Mouse (Mus musculus) urinary bladder, adult 18-20 months (tissue): Measurements from ENCODE around the gene Abhd14b.

Experiments used
- DNase-seq, 2 experiments: peaks; one replicate each; pipeline ENCODE4 v3.0.0; 2022; ENCODE audit warnings: low spot score in 2 of 2, mixed read lengths in 2 of 2

Gene Abhd14b

DNA sequence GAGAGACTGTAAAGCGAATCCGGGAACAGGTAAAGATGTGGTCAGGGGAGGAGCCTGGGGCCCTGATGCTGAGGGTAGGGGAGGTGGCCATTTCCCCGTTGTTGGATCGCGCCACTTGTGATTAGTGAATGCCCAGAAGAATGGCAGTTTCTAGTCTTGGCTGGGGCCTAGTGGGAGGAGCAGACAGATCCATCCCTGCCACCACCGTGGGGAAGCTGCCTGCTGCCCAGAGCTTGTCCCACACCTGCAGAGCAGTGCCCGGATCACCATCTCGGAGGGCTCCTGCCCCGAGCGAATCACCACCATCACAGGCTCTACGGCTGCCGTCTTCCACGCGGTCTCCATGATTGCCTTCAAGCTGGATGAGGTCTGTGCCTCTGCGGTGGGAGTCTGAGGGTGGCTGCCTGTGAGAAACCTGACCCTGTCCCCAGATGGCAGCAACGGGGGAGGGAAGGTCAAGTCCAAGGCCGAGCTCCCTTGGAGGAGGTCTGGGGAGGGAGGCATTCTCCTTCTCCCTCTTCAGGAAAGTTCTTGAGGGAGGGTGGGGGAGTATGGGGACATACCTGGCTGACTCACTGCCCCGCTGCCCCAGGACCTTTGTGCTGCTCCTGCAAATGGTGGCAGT lies 13.3 kb downstream of the Abhd14b start:
- no peak for DNase-seq

DNA sequence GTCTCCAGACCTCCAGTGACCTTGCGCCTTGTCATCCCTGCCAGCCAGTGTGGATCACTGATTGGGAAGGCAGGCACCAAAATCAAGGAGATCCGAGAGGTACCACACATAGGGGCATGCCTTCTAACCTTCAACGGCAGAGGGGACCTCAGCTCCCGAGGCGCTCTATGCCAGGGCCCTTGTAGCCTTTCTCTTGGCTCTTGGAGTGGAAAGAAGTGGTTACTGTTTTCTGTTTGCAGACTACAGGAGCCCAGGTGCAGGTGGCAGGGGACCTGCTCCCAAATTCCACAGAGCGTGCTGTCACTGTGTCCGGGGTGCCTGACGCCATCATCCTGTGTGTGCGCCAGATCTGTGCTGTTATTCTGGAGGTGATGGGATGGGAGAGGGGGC lies 13.8 kb downstream of the Abhd14b start:
- DNase-seq: no peak

DNA sequence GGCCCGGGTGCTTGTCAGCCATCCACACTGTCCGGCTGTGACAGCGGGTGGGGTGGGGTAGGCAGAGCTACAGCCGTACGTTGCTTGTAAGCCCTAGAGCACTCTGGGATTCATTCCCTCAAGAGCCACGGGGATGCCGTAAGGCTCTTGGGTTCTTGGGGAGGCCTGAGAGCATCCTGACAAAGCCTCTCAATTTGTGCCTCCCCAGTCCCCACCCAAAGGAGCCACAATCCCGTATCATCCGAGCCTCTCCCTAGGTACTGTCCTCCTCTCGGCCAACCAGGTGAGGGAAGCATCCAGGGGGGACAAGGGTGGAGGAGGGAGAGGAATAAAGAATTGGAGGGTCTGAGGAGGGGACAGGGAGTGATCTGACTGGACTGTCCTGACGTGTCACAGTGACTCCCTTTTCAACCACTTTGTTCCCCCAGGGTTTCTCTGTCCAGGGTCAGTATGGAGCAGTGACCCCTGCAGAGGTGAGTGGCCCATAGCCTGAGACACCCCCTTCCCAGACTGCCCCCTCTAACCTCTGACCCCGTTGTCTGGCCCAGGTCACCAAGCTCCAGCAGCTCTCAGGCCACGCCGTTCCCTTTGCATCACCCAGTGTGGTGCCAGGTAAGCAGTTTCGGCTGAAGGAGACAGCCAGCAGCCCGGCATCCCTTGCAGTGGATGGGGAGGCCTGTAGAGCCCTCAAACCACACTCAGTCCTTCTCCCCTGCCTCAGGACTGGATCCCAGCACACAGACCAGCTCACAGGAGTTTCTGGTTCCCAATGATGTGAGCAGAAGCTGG lies 14.6 kb downstream of the Abhd14b start:
- no peak for DNase-seq

DNA sequence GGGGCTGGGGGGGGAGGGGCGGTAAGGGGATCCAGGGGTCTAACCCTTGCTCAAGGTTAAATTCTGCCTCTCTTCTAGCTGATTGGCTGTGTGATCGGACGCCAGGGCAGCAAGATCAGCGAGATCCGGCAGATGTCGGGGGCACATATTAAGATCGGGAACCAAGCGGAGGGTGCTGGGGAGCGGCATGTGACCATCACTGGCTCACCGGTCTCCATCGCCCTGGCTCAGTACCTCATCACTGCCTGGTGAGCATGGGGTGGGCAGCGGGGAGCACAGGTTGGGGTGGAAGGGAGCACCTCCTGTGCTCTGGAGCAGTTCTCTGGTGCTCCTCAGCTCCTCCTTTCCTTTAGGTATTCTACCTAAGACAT lies 15.2 kb downstream of the Abhd14b start:
- no peak for DNase-seq

DNA sequence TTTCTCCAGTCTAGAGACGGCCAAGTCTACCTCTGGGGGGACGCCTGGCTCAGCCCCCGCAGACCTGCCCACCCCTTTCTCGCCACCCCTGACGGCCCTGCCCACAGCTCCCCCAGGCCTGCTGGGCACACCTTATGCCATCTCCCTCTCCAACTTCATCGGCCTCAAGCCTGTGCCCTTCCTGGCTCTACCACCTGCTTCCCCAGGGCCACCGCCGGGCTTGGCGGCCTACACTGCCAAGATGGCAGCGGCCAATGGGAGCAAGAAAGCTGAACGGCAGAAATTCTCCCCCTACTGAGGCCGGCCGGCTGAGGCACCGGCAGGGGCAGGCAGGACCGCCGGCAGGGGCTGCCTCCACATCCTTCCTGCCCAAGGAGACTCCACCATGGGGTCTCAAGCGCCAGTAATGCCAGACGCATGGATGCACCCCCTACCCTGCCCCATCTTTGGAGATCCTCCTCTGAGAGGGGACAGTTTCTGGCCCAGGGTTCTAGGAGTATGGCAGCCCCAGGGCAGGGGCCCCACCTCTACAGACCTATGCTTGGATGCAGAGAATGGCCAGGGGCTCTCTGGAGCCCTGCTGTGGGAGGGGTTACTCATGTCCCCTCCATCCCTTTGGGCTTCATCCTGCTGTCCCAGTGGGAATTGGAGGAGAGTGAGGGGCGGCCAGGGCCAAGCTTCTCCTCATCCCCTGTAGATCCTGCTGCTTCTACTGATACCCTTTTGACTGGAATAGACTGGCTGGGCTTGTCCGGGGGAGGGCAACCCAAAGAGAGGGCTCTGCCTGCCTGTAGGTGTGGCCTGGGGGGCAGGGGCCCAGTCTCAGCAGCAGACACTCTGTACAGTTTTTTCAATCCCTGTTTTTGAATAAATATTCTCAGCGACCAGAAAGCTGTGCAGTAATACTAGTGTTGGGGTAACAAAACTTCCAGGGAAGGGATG lies 16.1 kb downstream of the Abhd14b start:
- DNase-seq: no peak

DNA sequence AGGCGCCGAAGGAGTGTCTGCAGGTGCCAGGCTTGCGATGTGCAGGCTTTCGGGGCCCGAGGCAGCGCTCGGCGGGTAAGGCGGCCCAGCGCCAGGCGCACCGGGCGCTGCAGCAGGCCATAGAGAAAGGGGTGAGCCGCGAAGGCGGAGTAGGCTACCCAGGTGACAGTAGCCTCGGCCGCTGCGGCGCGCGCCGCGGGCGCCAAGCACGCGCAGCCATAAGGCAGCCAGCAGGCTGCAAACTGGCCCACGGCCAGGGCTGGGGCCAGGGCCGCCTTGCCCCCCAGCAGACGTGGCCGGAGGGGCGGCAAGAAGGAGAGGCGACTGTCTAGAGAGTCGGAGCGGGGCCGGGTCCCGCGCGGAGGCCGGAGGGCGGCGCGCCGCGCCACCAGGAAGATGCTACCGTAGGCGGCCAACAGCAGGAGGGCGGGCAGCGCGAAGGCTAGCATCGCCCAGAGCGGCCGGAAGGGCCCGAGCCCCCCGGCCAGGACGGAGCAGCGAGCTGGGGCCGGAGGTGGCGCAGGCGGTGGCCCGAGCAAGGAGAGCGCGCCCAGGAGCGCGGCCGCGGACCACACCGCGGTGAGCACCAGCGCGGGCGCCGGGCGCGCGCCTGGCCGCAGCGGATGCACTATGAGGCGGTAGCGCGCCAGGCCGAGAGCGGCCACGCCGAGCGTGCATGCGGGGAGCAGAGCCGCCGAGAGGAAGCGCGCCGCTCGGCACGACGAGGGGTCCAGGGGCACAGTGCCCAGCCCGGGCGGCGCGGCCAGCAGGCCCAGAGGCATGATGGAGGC lies 17.7 kb downstream of the Abhd14b start:
- peak in 1 of 2 experiments; percentile 50 for DNase-seq

DNA sequence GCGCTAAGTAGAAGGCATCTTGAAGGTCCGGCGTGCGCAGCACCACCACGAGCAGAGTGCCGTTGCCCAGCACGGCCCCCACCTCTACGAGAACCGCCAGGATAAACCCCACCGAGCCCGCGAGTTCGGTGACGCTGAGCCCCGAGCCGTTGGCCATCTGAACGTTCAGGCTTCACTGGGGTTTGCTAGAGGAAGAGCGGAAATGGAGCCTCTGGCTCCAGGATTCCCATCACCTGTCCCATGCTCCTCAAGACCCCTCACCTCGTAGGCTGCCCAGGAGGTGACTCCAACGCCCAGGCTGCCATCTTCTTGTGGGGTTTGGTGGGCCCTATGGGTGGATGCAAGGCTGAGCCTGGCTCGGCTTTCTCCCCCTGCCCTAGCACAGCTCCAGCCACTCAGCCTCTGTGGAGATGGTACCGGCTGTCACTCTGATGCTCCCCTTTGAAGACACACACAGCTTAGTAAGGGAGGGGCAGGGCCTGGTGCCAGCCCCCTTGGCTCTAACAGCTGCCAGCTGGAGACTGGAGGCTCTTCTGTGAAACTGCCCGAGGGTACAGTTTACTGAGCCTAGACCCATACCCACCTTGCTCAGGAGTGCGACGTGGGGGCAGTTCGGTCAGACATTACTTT lies 18.4 kb downstream of the Abhd14b start, which contains the start of gene Gpr62:
Gene Gpr62 (minus strand): TSS at position 368 of the 630 bp plus-strand sequence.
- no peak for DNase-seq

DNA sequence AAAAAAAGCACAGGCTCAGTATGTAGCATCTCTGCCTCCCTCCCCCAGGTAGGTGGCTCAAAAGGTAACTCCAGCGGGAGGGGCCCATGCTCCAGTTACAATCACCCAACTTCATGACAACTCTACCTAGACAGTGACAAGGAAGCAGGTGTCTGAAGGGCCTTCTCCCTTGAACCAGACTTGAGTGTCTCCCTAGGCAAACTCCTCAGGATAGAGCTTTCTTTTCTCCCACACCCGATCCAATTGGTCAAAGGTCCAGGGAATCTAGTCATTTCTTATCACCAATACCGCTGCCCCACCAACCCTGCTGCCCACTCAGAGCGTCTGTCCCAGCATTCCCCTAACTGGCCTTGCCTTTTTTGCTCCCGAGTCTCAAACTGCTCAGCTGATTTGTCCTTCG lies 19.5 kb downstream of the Abhd14b start:
- DNase-seq: no peak

DNA sequence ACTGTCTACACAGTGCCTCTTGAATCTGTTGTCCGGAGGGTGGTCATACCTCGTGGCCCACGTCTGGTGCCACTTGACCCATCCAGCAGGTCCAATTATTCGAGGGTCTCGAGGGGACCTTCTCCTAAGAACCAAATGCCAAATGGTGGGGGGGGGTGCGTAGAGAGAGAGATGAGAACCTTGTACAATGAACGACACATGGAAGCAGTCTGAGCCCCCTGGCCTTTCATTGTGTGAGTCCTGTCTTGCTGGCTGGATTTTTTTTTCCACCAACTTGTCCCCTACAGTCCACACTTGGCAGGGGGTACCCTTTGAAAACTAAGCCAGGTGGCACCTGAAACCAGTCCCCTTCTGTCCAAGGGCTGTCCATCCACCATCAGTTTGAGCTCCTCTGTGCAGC lies 20.5 kb downstream of the Abhd14b start:
- no peak for DNase-seq

DNA sequence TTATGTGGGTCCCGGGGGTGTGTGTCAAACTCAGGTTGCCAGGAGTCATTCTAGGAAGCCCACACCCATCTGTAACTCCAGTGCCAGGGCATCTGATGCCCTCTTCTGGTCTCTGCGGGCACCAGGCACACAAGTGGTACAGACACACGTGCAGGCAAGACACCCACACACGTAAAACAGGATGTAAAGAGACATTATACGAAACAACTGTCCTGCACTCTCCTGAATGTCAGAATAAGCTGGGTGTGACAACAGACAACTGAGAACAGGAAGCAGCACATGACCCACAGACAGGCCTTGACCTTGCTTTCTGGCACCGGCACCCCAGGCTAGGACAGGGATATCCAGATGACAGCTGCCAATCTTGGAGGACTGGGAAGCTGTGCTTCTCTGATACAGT lies 22.1 kb downstream of the Abhd14b start:
- no peak for DNase-seq

DNA sequence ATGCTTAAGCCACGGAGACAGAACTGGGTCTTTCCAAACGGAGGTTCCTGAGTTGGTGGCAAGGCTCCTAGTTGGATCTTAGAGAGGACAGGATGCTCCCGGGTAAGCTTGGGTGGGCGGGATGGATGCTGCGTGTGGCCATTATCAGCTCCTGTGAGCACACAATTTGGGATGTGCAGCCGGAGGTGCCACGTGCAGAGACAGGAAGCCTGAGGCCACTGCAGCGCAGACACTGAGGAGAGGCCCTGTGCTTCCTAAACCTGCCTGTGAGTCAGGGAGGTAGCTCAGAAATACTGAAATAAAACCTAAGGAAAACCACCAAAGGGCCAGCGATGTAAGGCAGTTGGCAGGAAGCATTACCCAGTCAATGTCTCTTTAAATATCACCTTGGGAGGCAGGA lies 22.5 kb downstream of the Abhd14b start:
- no peak for DNase-seq

DNA sequence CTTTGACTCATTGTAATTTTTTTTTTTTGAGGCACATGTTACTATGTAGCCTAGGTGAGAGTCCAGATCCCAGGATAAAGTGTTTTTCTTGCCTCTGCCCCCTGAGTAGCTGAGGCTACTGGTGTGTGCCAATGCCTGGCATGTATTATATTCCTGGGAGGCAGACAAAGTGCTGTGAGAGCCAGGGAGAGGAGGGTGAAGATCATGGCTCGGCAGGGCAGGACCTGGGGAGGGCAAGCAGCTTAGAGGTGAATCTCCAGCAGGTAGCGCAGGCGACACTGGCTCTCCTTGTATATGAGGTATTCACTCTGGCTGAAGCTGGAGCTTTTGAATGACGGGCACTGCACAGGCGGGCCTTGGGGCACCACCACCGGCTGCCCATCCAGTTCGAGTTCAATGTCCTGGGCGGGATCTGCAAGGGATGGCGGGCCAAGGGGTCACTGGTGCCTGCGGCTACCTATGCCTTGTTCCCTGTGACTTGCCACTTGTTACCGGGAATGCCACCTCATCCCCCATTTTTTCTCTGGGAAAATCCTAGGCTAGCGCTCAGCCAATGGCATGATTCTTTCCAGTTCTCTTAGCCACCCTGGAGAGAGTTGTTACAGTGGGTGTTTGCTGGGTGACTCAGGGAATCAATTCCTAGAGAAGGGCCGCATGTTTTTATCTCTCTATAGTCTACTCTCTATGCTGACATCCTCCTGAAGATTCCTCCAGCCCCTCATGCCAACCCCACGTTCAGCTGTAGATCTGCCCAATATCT lies 23.9 kb downstream of the Abhd14b start:
- DNase-seq: no peak

DNA sequence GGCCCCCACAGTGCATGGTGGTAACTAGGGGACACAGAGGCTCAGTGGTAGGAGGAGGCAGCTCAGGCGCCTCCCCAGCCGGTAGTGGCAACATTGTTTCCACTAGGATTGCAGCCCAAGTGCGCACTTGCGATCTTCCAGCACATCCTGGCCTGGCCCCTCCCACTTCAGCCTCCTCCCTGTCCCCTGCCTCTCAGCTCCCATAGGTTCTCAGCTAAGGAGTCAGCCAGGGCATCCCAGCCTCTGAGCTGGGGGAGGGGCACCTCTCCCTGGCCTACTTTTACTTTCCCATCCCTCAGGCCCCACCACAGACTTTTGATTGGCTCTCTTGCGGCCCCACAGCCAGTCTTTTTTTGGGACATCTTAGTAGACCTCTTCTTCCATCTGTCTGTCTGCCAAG lies 24.6 kb downstream of the Abhd14b start:
- peak in 1 of 2 experiments; percentile 48 for DNase-seq

DNA sequence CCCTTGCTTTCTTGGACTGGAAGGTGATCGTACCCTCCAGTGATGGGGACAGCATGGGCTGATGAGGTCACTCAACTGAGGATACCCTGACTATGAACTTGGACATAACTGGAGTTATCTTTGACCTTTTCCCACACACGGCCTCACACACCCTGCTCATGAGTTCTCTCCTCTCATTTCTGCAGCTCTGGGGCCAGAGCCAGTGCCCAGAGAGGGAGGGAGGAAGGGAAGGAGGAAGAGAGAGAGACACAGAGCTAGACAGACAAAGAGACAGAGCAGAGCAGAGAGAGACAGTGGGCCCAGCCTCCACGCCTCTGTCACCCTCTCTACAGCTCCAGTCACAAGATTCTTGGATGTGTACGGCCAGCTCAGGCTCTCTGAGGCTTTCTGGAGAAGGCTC lies 25.1 kb downstream of the Abhd14b start:
- no peak for DNase-seq

DNA sequence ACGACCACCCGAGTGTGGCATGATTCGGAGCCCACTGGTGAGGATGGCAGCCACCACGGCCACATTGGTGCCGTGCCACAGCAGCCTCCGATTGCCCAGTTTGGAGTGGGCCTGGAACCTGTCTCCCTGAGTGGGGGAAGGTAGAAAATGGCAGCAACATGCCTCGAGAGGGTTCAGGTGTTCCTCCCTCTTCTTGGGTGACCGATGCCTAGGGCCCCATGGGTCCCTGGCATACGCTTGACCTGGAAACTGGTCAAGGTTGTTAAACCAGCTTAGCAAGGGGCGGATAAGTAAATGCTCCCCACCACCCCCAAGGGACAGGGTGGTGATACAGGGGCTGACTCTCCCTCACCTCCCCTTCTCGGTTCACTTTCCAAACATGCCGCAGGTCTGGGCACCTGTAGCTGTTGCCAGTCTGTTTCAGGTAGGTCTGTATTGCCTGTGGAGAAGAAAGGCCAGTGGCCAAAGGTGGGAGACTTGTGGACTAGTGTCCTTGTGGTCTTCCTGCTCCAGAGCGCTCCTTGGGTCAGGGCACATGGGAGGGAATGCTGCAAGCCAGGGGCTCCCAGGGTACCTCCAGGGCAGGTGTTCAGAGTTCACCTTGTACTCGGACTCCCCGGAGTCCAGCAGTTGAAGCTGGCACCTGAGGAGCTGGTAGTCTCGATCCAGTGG lies 26.0 kb downstream of the Abhd14b start:
- DNase-seq: no peak

DNA sequence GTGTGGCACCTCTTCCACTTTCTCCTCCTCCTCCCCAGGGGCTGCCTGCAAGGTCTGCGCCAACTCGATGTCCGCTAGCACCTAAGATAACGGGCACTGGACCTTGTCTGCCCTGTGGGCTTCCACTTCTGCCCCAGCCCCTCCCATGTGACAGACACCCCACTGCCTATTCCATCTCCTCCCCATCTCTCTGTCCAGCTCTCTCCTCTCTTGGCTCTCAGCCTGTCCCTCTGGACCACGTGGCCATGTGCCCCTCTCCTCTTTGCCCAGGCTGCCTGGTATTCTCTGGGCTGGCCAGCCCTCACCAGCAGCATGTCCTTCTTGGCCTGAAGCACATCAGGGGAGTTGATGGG lies 26.5 kb downstream of the Abhd14b start:
- no peak for DNase-seq

DNA sequence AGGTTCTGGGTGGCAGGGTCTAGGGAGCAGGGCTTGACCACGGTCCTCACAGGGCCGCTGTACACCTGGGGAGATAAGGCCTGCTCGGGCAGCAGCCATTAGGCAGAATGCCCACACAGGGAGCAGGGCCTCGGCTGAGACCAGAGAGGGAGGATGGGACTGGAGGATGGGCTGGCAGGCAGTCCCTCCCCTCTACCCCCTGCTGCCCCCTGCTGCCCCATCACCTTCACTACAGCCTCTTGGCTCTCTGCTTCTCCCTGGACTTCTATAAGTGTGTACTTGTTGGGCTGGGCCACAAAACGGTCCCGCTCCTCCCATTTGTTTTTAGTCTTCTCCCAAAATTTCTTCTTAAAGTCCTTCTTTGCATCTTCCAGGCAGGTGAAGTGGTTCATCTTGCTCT lies 27.2 kb downstream of the Abhd14b start:
- DNase-seq: peak; percentile 48 to 61

DNA sequence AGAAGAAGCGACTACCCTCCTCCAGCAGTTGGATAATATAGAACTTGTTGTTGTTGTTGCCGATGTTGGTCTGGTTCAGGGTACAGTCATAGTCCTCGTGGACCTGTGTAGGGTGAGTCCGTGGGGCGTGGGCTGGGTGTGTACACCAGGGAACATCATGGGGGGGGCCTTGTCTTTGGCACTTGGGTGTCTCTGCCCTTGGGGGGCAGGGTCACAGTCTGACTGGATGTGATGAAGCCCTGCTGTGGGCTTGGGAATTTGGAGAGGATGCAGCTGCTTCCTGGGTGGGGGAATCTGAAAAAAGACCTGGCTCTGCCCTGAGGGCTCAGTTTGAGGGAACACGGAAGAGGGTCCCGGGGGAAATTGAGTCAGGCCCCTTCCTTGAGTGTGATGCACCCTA lies 27.8 kb downstream of the Abhd14b start:
- DNase-seq: no peak

DNA sequence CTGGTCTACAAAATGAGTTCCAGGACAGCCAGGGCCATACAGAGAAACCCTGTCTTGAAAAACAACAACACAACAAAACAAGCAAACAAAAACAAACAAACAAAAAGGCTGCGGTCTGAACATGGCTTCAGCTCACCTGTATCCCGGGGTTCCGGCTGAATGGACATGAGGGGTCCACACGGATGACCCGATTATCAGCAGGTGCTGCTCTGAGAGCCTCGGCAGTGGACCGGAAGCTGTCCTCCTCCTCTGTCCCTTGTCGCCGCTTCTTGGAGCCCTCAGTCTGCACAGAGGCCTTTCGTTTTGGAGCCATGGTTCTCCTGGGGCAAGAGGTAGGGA lies 28.4 kb downstream of the Abhd14b start, which contains the start of gene Rrp9:
Gene Rrp9 (plus strand): TSS at position 301 of the 339 bp plus-strand sequence.
- DNase-seq: no peak
